Mouse (Mus musculus): ENCODE data around the gene Tsen15. TPM values are rescaled to one million over a fixed set of nuclear protein-coding genes. Genes with fewer than 3 reads are reported as not detected.
"Not testable (repeated sequence)": the region's sequence is repeated elsewhere in the genome, so short reads cannot be mapped to it uniquely, and the experiment has no call there.

Gene Tsen15
- polyA plus RNA-seq, 1 experiment from 2014 or later = 73.4 TPM

- Histone ChIP-seq H3K27me3 (ENCODE audit: insufficient read depth, low read length) (no peaks in the 10 kb centered on the region), H3K4me2 (ENCODE audit: low read length) (no peak overlapping the region), H3K4me1 (replicated peaks; ENCODE audit: insufficient read depth, low read length) (no peaks in the 10 kb centered on the region), H3K27ac (no peak overlapping the region), H3K4me3 (replicated peaks; ENCODE audit: low read depth, low read length) (no peak overlapping the region), H3K9ac (ENCODE audit: low read depth, low read length) (no peak overlapping the region), H3K36me3 (ENCODE audit: insufficient read depth, low read length) (no peaks in the 10 kb centered on the region), H3K9me3 (replicated peaks; ENCODE audit: low read length) (0 out of 2 replicates have a peak, but pooled peaks cover 4% of the 10 kb centered on the region)
- peak; percentile 27 for DNase-seq (ENCODE audit: low spot score)
- no peak for TF ChIP-seq CTCF (IDR thresholded peaks at IDR 0.05; ENCODE audit: low read depth)
- 58% methylated on average over 4 of the region's 4 CpGs for WGBS
- no peak for ATAC-seq (replicated peaks; ENCODE audit: low FRiP score, low read depth)
These were observed 8.5 kb upstream of the Tsen15 start for GRCm38 (mm10) chr1:152394956-152395515.

- H3K4me1 ChIP-seq (replicated peaks; ENCODE audit: insufficient read depth, low read length) = no peaks in the 10 kb centered on the region
- H3K9ac ChIP-seq (ENCODE audit: low read depth, low read length) = no peak overlapping the region
- 0 out of 2 replicates have a peak, but pooled peaks cover 4% of the 10 kb centered on the region for H3K9me3 ChIP-seq (replicated peaks; ENCODE audit: low read length)
- WGBS = 71% methylated on average over 3 of the region's 3 CpGs
- H3K4me2 ChIP-seq (ENCODE audit: low read length) = no peak overlapping the region
- no peaks in the 10 kb centered on the region for H3K27me3 ChIP-seq (ENCODE audit: insufficient read depth, low read length)
- no peaks in the 10 kb centered on the region for H3K36me3 ChIP-seq (ENCODE audit: insufficient read depth, low read length)
- DNase-seq (ENCODE audit: low spot score) (no peak), ATAC-seq (replicated peaks; ENCODE audit: low FRiP score, low read depth) (no peak)
- no peak overlapping the region for H3K4me3 ChIP-seq (replicated peaks; ENCODE audit: low read depth, low read length)
- H3K27ac ChIP-seq = no peak overlapping the region
- TF ChIP-seq CTCF (IDR thresholded peaks at IDR 0.05; ENCODE audit: low read depth) = no peak
These were observed 7.6 kb upstream of the Tsen15 start for GRCm38 (mm10) chr1:152394137-152394536.

- TF ChIP-seq CTCF (IDR thresholded peaks at IDR 0.05; ENCODE audit: low read depth) = no peak
- 0 out of 2 replicates have a peak, but pooled peaks cover 5% of the 10 kb centered on the region for H3K4me1 ChIP-seq (replicated peaks; ENCODE audit: insufficient read depth, low read length)
- no peaks in the 10 kb centered on the region for H3K27me3 ChIP-seq (ENCODE audit: insufficient read depth, low read length)
- H3K27ac ChIP-seq = peak overlapping the region; percentile 47
- no peaks in the 10 kb centered on the region for H3K36me3 ChIP-seq (ENCODE audit: insufficient read depth, low read length)
- no peak overlapping the region for H3K4me2 ChIP-seq (ENCODE audit: low read length)
- no peak for ATAC-seq (replicated peaks; ENCODE audit: low FRiP score, low read depth)
- H3K9me3 ChIP-seq (replicated peaks; ENCODE audit: low read length) = no peaks in the 10 kb centered on the region
- peak; percentile 37 for DNase-seq (ENCODE audit: low spot score)
- no peak overlapping the region for H3K4me3 ChIP-seq (replicated peaks; ENCODE audit: low read depth, low read length)
- H3K9ac ChIP-seq (ENCODE audit: low read depth, low read length) = no peak overlapping the region
These were observed 2.8 kb upstream of the Tsen15 start for GRCm38 (mm10) chr1:152389271-152389670.

- H3K4me1 ChIP-seq (replicated peaks; ENCODE audit: insufficient read depth, low read length); DNase-seq (ENCODE audit: low spot score); H3K27ac ChIP-seq; H3K9me3 ChIP-seq (replicated peaks; ENCODE audit: low read length); H3K27me3 ChIP-seq (ENCODE audit: insufficient read depth, low read length); ATAC-seq (replicated peaks; ENCODE audit: low FRiP score, low read depth): not testable (repeated sequence)
- Histone ChIP-seq H3K36me3 (ENCODE audit: insufficient read depth, low read length) (peaks cover 13% of the 10 kb centered on the region; the same call in 1 of the 2 replicates), H3K9ac (ENCODE audit: low read depth, low read length) (peak overlapping the region; percentile 87), H3K4me3 (replicated peaks; ENCODE audit: low read depth, low read length) (peak overlapping the region; percentile 88), H3K4me2 (ENCODE audit: low read length) (peak overlapping the region; percentile 77)
- 27% methylated on average over 2 of the region's 4 CpGs for WGBS
These were observed 795 bp downstream of the Tsen15 start for GRCm38 (mm10) chr1:152385693-152386092.

- Histone ChIP-seq H3K27me3 (ENCODE audit: insufficient read depth, low read length) (no peaks in the 10 kb centered on the region), H3K4me3 (replicated peaks; ENCODE audit: low read depth, low read length) (no peak overlapping the region), H3K27ac (no peak overlapping the region), H3K4me2 (ENCODE audit: low read length) (no peak overlapping the region), H3K9me3 (replicated peaks; ENCODE audit: low read length) (no peaks in the 10 kb centered on the region), H3K36me3 (ENCODE audit: insufficient read depth, low read length) (peaks cover 14% of the 10 kb centered on the region; the same call in 1 of the 2 replicates), H3K9ac (ENCODE audit: low read depth, low read length) (no peak overlapping the region), H3K4me1 (replicated peaks; ENCODE audit: insufficient read depth, low read length) (0 out of 2 replicates have a peak, but pooled peaks cover 5% of the 10 kb centered on the region)
- WGBS = 91% methylated on average over 1 of the region's 1 CpGs
- ATAC-seq (replicated peaks; ENCODE audit: low FRiP score, low read depth) (no peak), DNase-seq (ENCODE audit: low spot score) (no peak)
- TF ChIP-seq CTCF (IDR thresholded peaks at IDR 0.05; ENCODE audit: low read depth) = no peak
These were observed 1.9 kb downstream of the Tsen15 start for GRCm38 (mm10) chr1:152384589-152384988.

GRCm38 (mm10) chr1:152378311-152378710 is 8.2 kb downstream of the Tsen15 start:
- H3K27ac ChIP-seq = no peak overlapping the region
- no peaks in the 10 kb centered on the region for H3K27me3 ChIP-seq (ENCODE audit: insufficient read depth, low read length)
- H3K9me3 ChIP-seq (replicated peaks; ENCODE audit: low read length) = no peaks in the 10 kb centered on the region
- no peak overlapping the region for H3K4me2 ChIP-seq (ENCODE audit: low read length)
- peaks cover 19% of the 10 kb centered on the region; the same call in 1 of the 2 replicates for H3K36me3 ChIP-seq (ENCODE audit: insufficient read depth, low read length)
- 90% methylated on average over 5 of the region's 5 CpGs for WGBS
- DNase-seq (ENCODE audit: low spot score) = no peak
- no peak for ATAC-seq (replicated peaks; ENCODE audit: low FRiP score, low read depth)
- no peak for TF ChIP-seq CTCF (IDR thresholded peaks at IDR 0.05; ENCODE audit: low read depth)
- no peaks in the 10 kb centered on the region for H3K4me1 ChIP-seq (replicated peaks; ENCODE audit: insufficient read depth, low read length)
- no peak overlapping the region for H3K9ac ChIP-seq (ENCODE audit: low read depth, low read length)
- no peak overlapping the region for H3K4me3 ChIP-seq (replicated peaks; ENCODE audit: low read depth, low read length)

- Histone ChIP-seq H3K9me3 (replicated peaks; ENCODE audit: low read length) (no peaks in the 10 kb centered on the region), H3K27ac (no peak overlapping the region), H3K4me2 (ENCODE audit: low read length) (no peak overlapping the region), H3K4me3 (replicated peaks; ENCODE audit: low read depth, low read length) (no peak overlapping the region), H3K36me3 (ENCODE audit: insufficient read depth, low read length) (0 out of 2 replicates have a peak, but pooled peaks cover 4% of the 10 kb centered on the region), H3K9ac (ENCODE audit: low read depth, low read length) (no peak overlapping the region), H3K27me3 (ENCODE audit: insufficient read depth, low read length) (no peaks in the 10 kb centered on the region), H3K4me1 (replicated peaks; ENCODE audit: insufficient read depth, low read length) (no peaks in the 10 kb centered on the region)
- 18% methylated on average over 4 of the region's 4 CpGs for WGBS
- TF ChIP-seq CTCF (IDR thresholded peaks at IDR 0.05; ENCODE audit: low read depth) = peak; percentile 94
- DNase-seq (ENCODE audit: low spot score) (peak; percentile 89), ATAC-seq (replicated peaks; ENCODE audit: low FRiP score, low read depth) (0 out of 2 replicates have a peak, but pooled peaks have one; percentile 43)
These were observed 17.3 kb downstream of the Tsen15 start for GRCm38 (mm10) chr1:152369139-152369538.

All from kidney, postnatal 0 days (tissue).